Mouse (Mus musculus) kidney, adult 8-10 months (tissue): Measurements from ENCODE around the gene Sh3rf3.

ENCODE experiments used
- DNase-seq, 2 experiments: peaks; one replicate each; pipeline ENCODE4 v3.0.0; 2022

The Sh3rf3 gene

GRCm38 (mm10) chr10:58813081-58813800 lies at the start of gene Sh3rf3:
TSS of gene Sh3rf3 (plus strand) at chr10:58813359.
- DNase-seq = no peak

DNA sequence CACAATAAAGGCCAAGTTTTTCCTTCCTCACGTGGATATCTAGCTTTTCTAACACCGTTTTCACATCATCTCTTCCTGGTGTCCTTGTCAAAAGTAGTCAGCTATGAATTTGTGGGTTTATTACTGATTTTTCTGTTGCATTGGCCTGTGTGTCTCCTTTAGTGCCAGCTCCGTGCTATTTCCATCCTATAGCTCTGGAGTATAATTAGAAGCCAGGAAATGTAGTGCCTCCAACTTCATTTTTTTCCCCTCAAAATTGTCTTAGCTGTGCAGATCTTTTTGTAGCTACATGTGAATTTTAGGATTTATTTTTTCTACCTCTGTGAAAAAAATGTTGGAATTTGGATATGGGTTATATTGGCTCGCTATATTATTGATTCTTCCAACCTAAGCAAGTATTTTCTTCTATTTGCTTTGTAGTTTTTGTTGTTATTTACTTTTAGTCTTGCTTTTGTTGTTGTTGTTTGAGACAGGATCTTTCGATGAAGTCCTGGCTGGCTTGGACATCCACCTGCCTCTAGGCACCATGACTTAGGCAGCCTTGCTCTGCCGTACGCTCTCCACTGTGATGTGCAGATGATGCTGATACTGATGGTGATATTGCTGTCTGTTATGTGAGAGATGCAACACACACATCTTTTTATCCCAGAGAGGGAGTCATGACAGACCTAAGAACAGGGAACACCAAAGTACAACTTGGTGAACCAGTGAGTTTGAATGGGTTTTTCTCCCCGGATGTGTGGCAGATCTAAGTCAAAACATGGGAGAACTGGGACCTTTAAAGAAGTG lies 24.5 kb upstream of the Sh3rf3 start:
- no peak for DNase-seq

DNA sequence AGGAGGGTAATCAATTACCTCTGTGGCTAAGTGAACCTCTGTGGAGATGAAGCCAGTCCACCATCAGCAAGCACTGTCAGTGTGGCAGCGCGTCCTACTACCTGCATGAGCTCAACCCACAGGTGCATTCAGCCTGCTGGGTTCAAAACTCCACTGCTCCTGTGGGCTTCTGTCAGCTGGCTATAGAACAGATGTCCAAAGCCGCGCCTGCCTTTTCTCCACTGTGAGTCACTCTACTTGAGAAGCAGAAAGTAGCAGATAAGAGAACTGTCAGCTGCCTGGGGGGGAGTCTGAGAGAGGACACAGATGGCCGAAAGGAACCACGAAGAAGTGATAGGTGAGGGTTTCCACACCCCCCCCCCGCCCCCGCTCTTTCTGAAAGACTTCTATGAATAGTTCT lies 15.6 kb upstream of the Sh3rf3 start:
- no peak for DNase-seq

- no peak for DNase-seq
Observed at GRCm38 (mm10) chr10:58798156-58798555, 15.0 kb upstream of the Sh3rf3 start.

DNA sequence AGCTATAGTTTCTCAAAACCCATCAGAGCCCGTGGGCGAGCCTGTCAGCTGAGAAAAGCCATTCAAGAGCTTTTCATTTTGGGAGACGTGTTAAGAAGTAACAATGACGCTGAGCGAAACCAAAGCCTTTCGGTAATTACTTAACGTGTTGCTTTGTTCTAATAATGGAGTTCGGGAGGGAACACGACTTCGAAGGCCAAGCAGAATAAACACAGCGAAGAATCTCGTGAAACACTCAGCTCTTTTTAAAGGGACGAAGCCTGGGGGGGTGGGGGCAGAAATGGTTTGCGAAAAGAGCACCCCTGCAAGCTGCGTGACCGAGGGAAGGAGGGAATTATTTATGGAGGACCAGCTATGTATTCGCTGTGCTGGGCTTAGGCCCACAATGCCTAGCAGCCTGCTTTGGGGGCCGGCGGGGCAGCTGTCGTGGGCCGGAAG lies 12.1 kb upstream of the Sh3rf3 start:
- DNase-seq = no peak

- no peak for DNase-seq
Observed at GRCm38 (mm10) chr10:58802391-58802790, 10.8 kb upstream of the Sh3rf3 start.

GRCm38 (mm10) chr10:58807956-58808355 lies 5.2 kb upstream of the Sh3rf3 start:
- DNase-seq = no peak

- no peak for DNase-seq
Observed at GRCm38 (mm10) chr10:58810181-58810580, 3.0 kb upstream of the Sh3rf3 start.

- DNase-seq = peak; percentile 28 to 62
Observed at GRCm38 (mm10) chr10:58812210-58813080, 714 bp upstream of the Sh3rf3 start.

GRCm38 (mm10) chr10:58813801-58814191 lies 637 bp downstream of the Sh3rf3 start:
- no peak for DNase-seq

DNA sequence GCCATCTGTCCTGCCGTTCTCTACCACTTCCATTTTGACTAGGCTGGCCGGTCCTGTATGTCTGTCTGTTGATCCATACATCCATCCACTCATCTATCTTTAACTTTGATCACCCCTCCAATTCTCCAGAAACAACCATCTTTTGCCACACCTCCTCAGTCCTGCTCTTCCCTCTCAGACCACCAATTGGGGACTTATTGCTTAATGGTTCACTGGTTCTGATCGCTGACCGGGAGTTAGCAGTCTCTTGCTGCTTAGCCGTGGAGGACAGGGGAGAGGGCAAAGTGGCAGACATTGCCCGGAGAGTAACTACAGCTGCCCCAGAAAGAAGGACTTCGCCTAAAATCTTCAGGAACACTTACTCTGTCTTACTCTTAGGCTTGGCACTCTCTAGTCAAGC lies 1.3 kb downstream of the Sh3rf3 start:
- no peak for DNase-seq

GRCm38 (mm10) chr10:58824016-58824568 lies 10.9 kb downstream of the Sh3rf3 start:
- no peak for DNase-seq

- no peak for DNase-seq
Observed at GRCm38 (mm10) chr10:58829251-58830111, 16.3 kb downstream of the Sh3rf3 start.

- DNase-seq = no peak
Observed at GRCm38 (mm10) chr10:58833146-58833545, 20.0 kb downstream of the Sh3rf3 start.

- DNase-seq = no peak
Observed at GRCm38 (mm10) chr10:58833741-58834178, 20.6 kb downstream of the Sh3rf3 start.

DNA sequence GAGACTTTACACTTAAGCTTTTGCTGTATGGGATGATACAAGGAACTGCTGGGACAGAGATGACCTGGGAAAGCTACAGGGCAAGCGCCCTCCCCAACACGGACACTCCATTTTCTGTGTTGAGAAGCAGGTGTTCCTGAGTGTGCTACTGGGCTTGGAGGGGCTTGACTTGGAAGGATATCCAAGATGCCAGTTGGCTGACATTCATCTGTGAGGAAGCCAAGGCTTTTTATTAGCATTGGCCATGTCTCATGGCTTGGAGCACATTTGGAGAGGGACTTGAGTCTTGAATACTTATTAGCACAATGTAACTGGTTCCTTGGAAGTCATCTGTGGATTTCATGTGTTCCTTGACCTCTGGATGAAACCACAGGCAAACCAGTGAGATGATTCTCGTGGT lies 23.2 kb downstream of the Sh3rf3 start:
- no peak for DNase-seq

- no peak for DNase-seq
Observed at GRCm38 (mm10) chr10:58837504-58837903, 24.3 kb downstream of the Sh3rf3 start.

- DNase-seq = no peak
Observed at GRCm38 (mm10) chr10:58841945-58842344, 28.8 kb downstream of the Sh3rf3 start.

DNA sequence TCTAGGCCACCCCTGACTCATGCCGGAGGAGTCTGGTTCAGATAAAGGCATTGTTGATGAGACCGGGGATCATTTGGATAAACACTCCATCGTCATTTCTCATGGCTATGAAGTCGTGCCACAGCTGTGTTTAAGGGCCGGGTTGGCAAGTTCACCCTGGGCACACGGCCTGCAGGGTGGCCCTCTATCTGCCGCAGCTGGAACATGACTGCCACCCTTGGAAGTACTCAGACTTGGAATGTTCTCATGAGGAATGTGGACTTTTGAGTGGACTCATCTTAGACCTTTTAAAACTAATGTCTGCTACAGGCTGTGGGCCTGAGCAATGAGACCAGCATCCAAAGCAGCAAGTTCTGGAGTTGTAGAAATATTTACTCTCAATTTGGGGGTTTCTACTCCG lies 29.9 kb downstream of the Sh3rf3 start:
- DNase-seq = no peak

GRCm38 (mm10) chr10:58848127-58848526 lies 35.0 kb downstream of the Sh3rf3 start:
- DNase-seq = no peak

GRCm38 (mm10) chr10:58848536-58848935 lies 35.4 kb downstream of the Sh3rf3 start:
- DNase-seq = no peak
